Mouse (Mus musculus) heart, adult 2 months (tissue): ENCODE data around the gene Gm4922. TPM values are rescaled to one million over a fixed set of nuclear protein-coding genes. Genes with fewer than 3 reads are reported as not detected.

Experiments used
- DNase-seq, 2 experiments: peaks; one replicate each; pipeline ENCODE4 v3.0.0; 2021
- H3K27ac ChIP-seq: fragments of 200-600 bp; 2 replicates; pipeline ENCODE4 v1.8.1; 2022
- H3K27me3 ChIP-seq: fragments of 200-500 bp; 2 replicates; pipeline ENCODE4 v1.6.1; 2012; ENCODE audit warnings: mild to moderate bottlenecking, low read length, inconsistent platforms, mixed read lengths; ENCODE audit not compliant: control insufficient read depth, insufficient read depth
- H3K36me3 ChIP-seq: fragments of 200-500 bp; 2 replicates; pipeline ENCODE4 v1.6.1; 2012; ENCODE audit warnings: low read length, inconsistent platforms; ENCODE audit not compliant: control insufficient read depth, insufficient read depth
- H3K4me1 ChIP-seq: fragments of 200-500 bp; 2 replicates; pipeline ENCODE4 v1.6.1; 2011; ENCODE audit warnings: low read length; ENCODE audit not compliant: control insufficient read depth, insufficient read depth
- H3K4me3 ChIP-seq: fragments of 200-600 bp; 2 replicates; pipeline ENCODE4 v1.8.1; 2022
- H3K79me2 ChIP-seq: fragments of 200-500 bp; replicated peaks from 2 replicates; pipeline ENCODE4 v1.6.1; 2012; ENCODE audit warnings: mild to moderate bottlenecking, inconsistent platforms, low read length, moderate library complexity, mixed read lengths; ENCODE audit not compliant: control insufficient read depth, insufficient read depth
- H3K9ac ChIP-seq: fragments of 200-500 bp; 2 replicates; pipeline ENCODE4 v1.6.1; 2012; ENCODE audit warnings: low read depth, mild to moderate bottlenecking, control low read depth, inconsistent platforms, low read length, mixed read lengths
- CTCF ChIP-seq: fragments of 200-600 bp; IDR thresholded peaks from 2 replicates; pipeline ENCODE4 v1.8.1; 2022; ENCODE audit warnings: antibody characterized with exemption, mild to moderate bottlenecking, moderate library complexity
- EP300 ChIP-seq: fragments of 200-500 bp; IDR thresholded peaks from 2 replicates; pipeline ENCODE4 v1.6.1; 2011; ENCODE audit warnings: low read depth, low read length, control low read depth; ENCODE audit not compliant: insufficient read depth
- POLR2A ChIP-seq: fragments of 200-500 bp; IDR thresholded peaks from 2 replicates; pipeline ENCODE4 v1.6.1; 2011; ENCODE audit warnings: mild to moderate bottlenecking, low read depth, low read length, control low read depth; ENCODE audit not compliant: insufficient read depth
- WGBS: fragments of 180-500 bp; shearing (Covaris S2); methylation state at CpG from one replicate; pipeline ENCODE4 v1.1.7; 2018; 5-methylcytosine and 5-hydroxymethylcytosine counted together
- intact Hi-C: fragments of 180-260 bp; cut with DNase I; formaldehyde crosslinking; loops from one replicate; pipeline ENCODE4 v1.15.1; 2025
- polyA plus RNA-seq: library from polyadenylated mRNA; depleted of rRNA; stranded (reverse); fragments of >200 nt; gene quantifications from 2 replicates; pipeline ENCODE4 v1.2.3, GENCODE M21; 2012
- total RNA-seq, 2 experiments: library from RNA; stranded (reverse); gene quantifications; 2 replicates each; pipeline ENCODE4 v1.2.3; 2021

Gm4922 gene
- total and polyA plus RNA-seq, 3 experiments, result 0.06 TPM; not detected in 2

DNA sequence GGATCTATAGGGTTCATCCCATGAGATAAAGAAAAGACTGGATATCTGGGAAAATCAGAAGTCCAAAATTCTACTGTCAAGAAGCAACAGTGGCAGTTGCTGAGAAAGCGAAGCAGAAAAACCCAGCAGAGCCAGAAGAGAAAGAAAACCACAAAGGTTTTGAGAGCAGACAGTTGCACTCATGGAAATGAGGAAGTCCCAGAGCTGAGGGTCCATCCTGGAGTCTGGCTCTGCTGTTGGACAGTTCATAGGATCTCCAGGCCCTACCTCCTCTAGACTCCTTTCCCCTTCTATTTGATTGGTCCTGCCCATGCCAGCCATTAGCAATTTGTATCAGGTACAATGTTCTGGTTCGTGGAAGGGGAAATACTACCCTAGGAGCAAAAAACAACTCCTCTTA is 39.5 kb upstream of the Gm4922 start:
- Histone ChIP-seq H3K36me3 (no peaks in the 10 kb centered on the region), H3K4me1 (no peaks in the 10 kb centered on the region), H3K9ac (no peak overlapping the region), H3K27me3 (no peaks in the 10 kb centered on the region), H3K27ac (no peak overlapping the region), H3K4me3 (no peak overlapping the region), H3K79me2 (no peaks in the 10 kb centered on the region)
- no peak for TF ChIP-seq CTCF
- TF ChIP-seq POLR2A, result no peak
- TF ChIP-seq EP300, result no peak
- intact Hi-C loops, result no loop called here
- WGBS, result 76% methylated on average over 2 of the region's 2 CpGs
- no peak for DNase-seq

- no peak for DNase-seq
- no peaks in the 10 kb centered on the region for H3K36me3 ChIP-seq
- TF ChIP-seq CTCF (no peak), EP300 (no peak), POLR2A (no peak)
- no peaks in the 10 kb centered on the region for H3K4me1 ChIP-seq
- no peak overlapping the region for H3K9ac ChIP-seq
- H3K4me3 ChIP-seq, result no peak overlapping the region
- intact Hi-C loops, result no loop called here
- no peak overlapping the region for H3K27ac ChIP-seq
- H3K79me2 ChIP-seq, result no peaks in the 10 kb centered on the region
- no peaks in the 10 kb centered on the region for H3K27me3 ChIP-seq
These were observed 38.5 kb upstream of the Gm4922 start for GRCm38 (mm10) chr10:18825143-18825542.

DNA sequence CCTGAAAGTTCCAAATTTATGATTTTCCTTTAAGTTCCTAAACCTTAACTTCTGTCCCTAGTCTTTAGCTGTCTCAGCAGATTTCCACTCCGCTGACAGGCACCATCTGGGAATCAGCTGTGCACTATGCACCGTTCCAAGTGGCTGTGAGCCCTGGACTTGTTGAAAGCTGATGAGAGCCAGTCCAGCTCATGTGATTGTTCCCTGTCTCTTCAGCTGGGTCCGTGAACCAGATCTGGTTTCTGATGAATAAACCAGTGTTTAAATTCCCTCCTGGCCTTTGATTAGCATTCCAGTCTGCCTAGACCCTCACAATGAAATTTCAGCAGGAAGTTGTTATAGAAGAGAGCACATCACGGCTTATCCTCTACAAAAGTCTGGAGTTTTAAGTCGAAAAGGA is 30.0 kb upstream of the Gm4922 start:
- WGBS, result 36% methylated on average over 5 of the region's 5 CpGs
- Histone ChIP-seq H3K79me2 (no peaks in the 10 kb centered on the region), H3K36me3 (no peaks in the 10 kb centered on the region), H3K9ac (no peak overlapping the region), H3K27me3 (no peaks in the 10 kb centered on the region), H3K4me3 (no peak overlapping the region), H3K27ac (no peak overlapping the region), H3K4me1 (no peaks in the 10 kb centered on the region)
- intact Hi-C loops, result no loop called here
- TF ChIP-seq EP300, result peak; percentile 66; the same call in 1 of the 2 replicates
- no peak for TF ChIP-seq CTCF
- DNase-seq, result peak; percentile 60 to 63

DNA sequence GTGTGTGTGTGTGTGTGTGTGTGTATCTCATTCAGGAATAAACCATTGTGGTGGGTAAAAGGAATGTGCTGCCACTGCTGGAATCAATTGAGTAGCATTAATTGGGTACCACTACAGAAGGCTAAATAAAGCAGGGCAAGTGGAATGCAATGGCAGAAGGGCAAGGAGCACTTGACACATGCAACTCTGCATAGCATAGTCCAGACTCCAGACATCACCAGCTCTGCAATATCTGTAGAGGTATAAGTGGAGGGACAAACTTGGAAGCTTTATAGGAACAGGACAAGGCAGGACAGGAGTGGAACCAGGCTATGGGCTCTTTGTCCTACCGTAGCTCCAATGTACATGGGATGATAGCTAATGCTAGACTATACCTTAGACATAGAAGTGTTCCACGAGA is 25.2 kb upstream of the Gm4922 start:
- 59% methylated on average over 2 of the region's 2 CpGs for WGBS
- H3K27me3 ChIP-seq, result no peaks in the 10 kb centered on the region
- H3K4me1 ChIP-seq, result no peaks in the 10 kb centered on the region
- no peak overlapping the region for H3K4me3 ChIP-seq
- intact Hi-C loops, result no loop called here
- no peaks in the 10 kb centered on the region for H3K79me2 ChIP-seq
- no peak overlapping the region for H3K27ac ChIP-seq
- no peak overlapping the region for H3K9ac ChIP-seq
- TF ChIP-seq EP300 (no peak), POLR2A (no peak), CTCF (no peak)
- no peaks in the 10 kb centered on the region for H3K36me3 ChIP-seq
- DNase-seq, result no peak

GRCm38 (mm10) chr10:18790063-18790462 is 3.5 kb upstream of the Gm4922 start:
- H3K27ac ChIP-seq, result no peak overlapping the region
- 86% methylated on average over 4 of the region's 4 CpGs for WGBS
- no peak for DNase-seq
- no peak overlapping the region for H3K4me3 ChIP-seq
- no peaks in the 10 kb centered on the region for H3K79me2 ChIP-seq
- no peaks in the 10 kb centered on the region for H3K27me3 ChIP-seq
- intact Hi-C loops, result no loop called here
- H3K4me1 ChIP-seq, result no peaks in the 10 kb centered on the region
- H3K9ac ChIP-seq, result no peak overlapping the region
- H3K36me3 ChIP-seq, result no peaks in the 10 kb centered on the region
- no peak for TF ChIP-seq POLR2A
- no peak for TF ChIP-seq CTCF
- TF ChIP-seq EP300, result no peak

DNA sequence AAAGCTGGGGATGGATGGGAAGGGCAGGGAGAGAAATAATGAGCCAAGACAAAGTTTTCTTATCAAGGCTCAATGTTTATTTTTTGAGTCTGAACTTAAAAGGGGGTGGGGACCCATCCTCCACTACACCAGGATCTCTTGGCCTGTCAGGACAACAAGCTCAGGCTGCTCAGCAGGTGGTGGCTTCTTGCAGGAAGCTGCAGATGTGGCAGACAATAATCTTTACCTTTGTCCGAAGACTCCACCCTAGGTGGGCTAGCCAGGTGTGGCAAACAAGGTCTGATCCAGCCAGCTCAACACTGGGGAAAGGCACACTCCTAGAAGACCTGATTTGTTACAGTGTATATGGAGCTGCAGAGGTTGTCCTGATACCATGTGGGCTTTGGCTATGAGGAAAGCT is 2.0 kb upstream of the Gm4922 start:
- DNase-seq, result no peak
- TF ChIP-seq CTCF, result no peak
- TF ChIP-seq EP300, result no peak
- no peak for TF ChIP-seq POLR2A
- no peak overlapping the region for H3K9ac ChIP-seq

More for the DNA sequence above, 2.0 kb upstream of the Gm4922 start:
- WGBS, result 65% methylated on average over 1 of the region's 1 CpGs
- Histone ChIP-seq H3K36me3 (no peaks in the 10 kb centered on the region), H3K79me2 (no peaks in the 10 kb centered on the region), H3K4me1 (no peaks in the 10 kb centered on the region), H3K4me3 (no peak overlapping the region), H3K27me3 (no peaks in the 10 kb centered on the region), H3K27ac (no peak overlapping the region)
- intact Hi-C loops, result no loop called here
